In genomic region chr11:97145951-97146350, GRCm38 (mm10) we compare ENCODE assay signal across 19 mouse cellular contexts. TPM values are rescaled to one million over a fixed set of nuclear protein-coding genes. Genes with fewer than 3 reads are reported as not detected.
DNase-seq lines count a peak whose midpoint lies in the region; ATAC-seq and TF ChIP-seq lines count a peak whose summit lies in the region.
"Had no signal": no experiment of that assay in that cellular context is flagged by ENCODE, and none has a peak within 500 bp of the region (broad histone marks: within the 10 kb centered on the region; RNA-seq: fewer than 3 reads in every experiment).

No protein-coding gene starts in this region.

- TF ChIP-seq EP300 in lung, postnatal 0 days (IDR thresholded peaks at IDR 0.05): no peak
- TF ChIP-seq EP300 in stomach, postnatal 0 days (optimal IDR thresholded peaks at IDR 0.05): no peak

- no peak overlapping the region for H3K27ac ChIP-seq in lung, embryonic 14.5 days (ENCODE audit: low read depth)
- H3K27ac ChIP-seq in lung, postnatal 0 days (ENCODE audit: low read length): no peak overlapping the region
- H3K27ac ChIP-seq in stomach, postnatal 0 days (replicated peaks): 0 out of 2 replicates have a peak overlapping the region, but pooled peaks have one; percentile 24
- H3K27ac ChIP-seq: embryonic facial prominence, embryonic 12.5 days; forebrain, embryonic 10.5 days; forebrain, embryonic 15.5 days; gastrocnemius, adult 2 months; heart, embryonic 15.5 days; hindbrain, embryonic 12.5 days; layer of hippocampus, adult 2 months; left cerebral cortex, adult 2 months; liver, embryonic 13.5 days; midbrain, embryonic 12.5 days had no signal

- no peaks in the 10 kb centered on the region; the same call in 1 of the 2 replicates for H3K27me3 ChIP-seq in lung, embryonic 14.5 days (ENCODE audit: insufficient read depth, low read length)
- no peaks in the 10 kb centered on the region for H3K27me3 ChIP-seq in lung, postnatal 0 days (replicated peaks; ENCODE audit: insufficient read depth, low read length)
- H3K27me3 ChIP-seq in stomach, postnatal 0 days (ENCODE audit: control insufficient read depth, insufficient read depth, low read length): no peaks in the 10 kb centered on the region
- H3K27me3 ChIP-seq: forebrain, embryonic 15.5 days had no signal

- H3K9ac ChIP-seq in lung, embryonic 14.5 days: no peak overlapping the region
- H3K9ac ChIP-seq in lung, postnatal 0 days (replicated peaks; ENCODE audit: low read depth): no peak overlapping the region
- H3K9ac ChIP-seq in stomach, postnatal 0 days (ENCODE audit: low read length): no peak overlapping the region
- H3K9ac ChIP-seq: embryonic facial prominence, embryonic 12.5 days; forebrain, embryonic 15.5 days; heart, embryonic 15.5 days; hindbrain, embryonic 12.5 days; liver, embryonic 13.5 days; midbrain, embryonic 12.5 days had no signal

- WGBS in lung, embryonic 14.5 days: 44% methylated on average over 9 of the region's 9 CpGs
- 47% methylated on average over 9 of the region's 9 CpGs for WGBS in lung, postnatal 0 days
- 61% methylated on average over 9 of the region's 9 CpGs for WGBS in stomach, postnatal 0 days

- H3K36me3 ChIP-seq in lung, embryonic 14.5 days (ENCODE audit: insufficient read depth): peaks cover 46% of the 10 kb centered on the region
- H3K36me3 ChIP-seq in lung, postnatal 0 days (ENCODE audit: insufficient read depth, low read length): no peaks in the 10 kb centered on the region
- H3K36me3 ChIP-seq in stomach, postnatal 0 days (ENCODE audit: control insufficient read depth, insufficient read depth, low read length): no peaks in the 10 kb centered on the region
- H3K36me3 ChIP-seq: heart, embryonic 15.5 days had no signal

- TF ChIP-seq CTCF in lung, embryonic 14.5 days (IDR thresholded peaks at IDR 0.05; ENCODE audit: low read depth): no peak
- no peak for TF ChIP-seq CTCF in lung, postnatal 0 days (IDR thresholded peaks at IDR 0.05)
- TF ChIP-seq CTCF in stomach, postnatal 0 days (IDR thresholded peaks at IDR 0.05; ENCODE audit: low read depth): no peak

- no peak overlapping the region for H3K4me3 ChIP-seq in lung, embryonic 14.5 days (ENCODE audit: low read depth, low read length)
- no peak overlapping the region for H3K4me3 ChIP-seq in lung, postnatal 0 days (ENCODE audit: low read depth, low read length)
- no peak overlapping the region for H3K4me3 ChIP-seq in stomach, postnatal 0 days (ENCODE audit: low read depth, low read length)
- H3K4me3 ChIP-seq: embryonic facial prominence, embryonic 12.5 days; forebrain, embryonic 10.5 days; forebrain, embryonic 15.5 days; gastrocnemius, adult 2 months; hindbrain, embryonic 12.5 days; layer of hippocampus, adult 2 months; left cerebral cortex, adult 2 months; liver, embryonic 13.5 days; midbrain, embryonic 12.5 days; myocyte had no signal

- peaks cover 13% of the 10 kb centered on the region for H3K4me1 ChIP-seq in lung, embryonic 14.5 days (ENCODE audit: insufficient read depth)
- H3K4me1 ChIP-seq in lung, postnatal 0 days (ENCODE audit: insufficient read depth, low read depth, low read length): 0 out of 2 replicates have a peak, but pooled peaks cover 3% of the 10 kb centered on the region
- no peaks in the 10 kb centered on the region for H3K4me1 ChIP-seq in stomach, postnatal 0 days (replicated peaks; ENCODE audit: control insufficient read depth, insufficient read depth)

- H3K4me2 ChIP-seq in lung, embryonic 14.5 days: 0 out of 2 replicates have a peak overlapping the region, but pooled peaks have one; percentile 16
- no peak overlapping the region; the same call in 1 of the 2 replicates for H3K4me2 ChIP-seq in lung, postnatal 0 days (replicated peaks; ENCODE audit: low read depth, low read length)
- no peak overlapping the region for H3K4me2 ChIP-seq in stomach, postnatal 0 days (replicated peaks; ENCODE audit: low read depth)
- H3K4me2 ChIP-seq: embryonic facial prominence, embryonic 12.5 days; forebrain, embryonic 15.5 days; hindbrain, embryonic 12.5 days; liver, embryonic 13.5 days; midbrain, embryonic 12.5 days had no signal

- ATAC-seq in lung, embryonic 14.5 days (ENCODE audit: insufficient read depth): no peak
- no peak for ATAC-seq in lung, postnatal 0 days
- ATAC-seq in stomach, postnatal 0 days (ENCODE audit: low FRiP score, low TSS enrichment): no peak
- ATAC-seq: forebrain, embryonic 15.5 days had no signal

- intact Hi-C loops in heart, postnatal 14 days (cut with DNase I): loop anchor here (2.0 kb wide), 1 partner anchor 73 kb away; no protein-coding TSS in a partner anchor

- peak; percentile 89 for DNase-seq in heart, adult 11 months
- DNase-seq in heart, postnatal 14 days: no peak
- DNase-seq in lung, embryonic 14.5 days: no peak
- no peak for DNase-seq in lung, postnatal 0 days (ENCODE audit: low spot score)
- DNase-seq in induced T-regulatory cell, adult 2 months (ENCODE audit: low read depth): peak; percentile 60
- DNase-seq in stomach, postnatal 0 days (ENCODE audit: low spot score): no peak
- DNase-seq in adrenal gland, adult 8-10 months: no peak

- H3K9me3 ChIP-seq in lung, embryonic 14.5 days (ENCODE audit: low read depth, low read length): no peaks in the 10 kb centered on the region
- H3K9me3 ChIP-seq in lung, postnatal 0 days (ENCODE audit: low read length): no peaks in the 10 kb centered on the region
- no peaks in the 10 kb centered on the region for H3K9me3 ChIP-seq in stomach, postnatal 0 days (ENCODE audit: control insufficient read depth, low read length)
- H3K9me3 ChIP-seq: embryonic facial prominence, embryonic 12.5 days; forebrain, embryonic 10.5 days; forebrain, embryonic 15.5 days; heart, embryonic 15.5 days; hindbrain, embryonic 12.5 days; liver, embryonic 13.5 days; midbrain, embryonic 12.5 days had no signal

RNA-seq across cellular contexts. Expression of gene Tbkbp1, which starts 5.3 kb away (rescaled TPM):
- total RNA-seq in heart, postnatal 14 days (2021): 10 to 100 TPM; 13.4 to 15.8 TPM
- polyA plus RNA-seq in lung, embryonic 14.5 days (2014; fragmentation: Nextera tagmentation; extraction: Ambion mirVana): 9.4 and 10.8 TPM in 2 replicates
- 8.1 and 8.9 TPM in 2 replicates for polyA plus RNA-seq in lung, postnatal 0 days (2015; fragmentation: Nextera tagmentation; extraction: Ambion mirVana)
- 1.8 and 2.4 TPM in 2 replicates for polyA plus RNA-seq in stomach, postnatal 0 days (2015; fragmentation: Nextera tagmentation; extraction: Ambion mirVana)
- total RNA-seq in adrenal gland, adult 8-10 months (2022): 10 to 100 TPM in 3 of 4 experiments, 1 to 10 TPM in 1; 9.5 to 13.8 (median 11.6) TPM

RNA-seq across cellular contexts. Expression of gene Tbx21, which starts 30.8 kb away (rescaled TPM):
- total RNA-seq in heart, postnatal 14 days (2021): under 1 TPM in 1 of 2 experiments, not detected in 1; 0.12 TPM
- not detected in 2 replicates for polyA plus RNA-seq in lung, embryonic 14.5 days (2014; fragmentation: Nextera tagmentation; extraction: Ambion mirVana)
- polyA plus RNA-seq in lung, postnatal 0 days (2015; fragmentation: Nextera tagmentation; extraction: Ambion mirVana): 0.12 and 0.13 TPM in 2 replicates
- polyA plus RNA-seq in stomach, postnatal 0 days (2015; fragmentation: Nextera tagmentation; extraction: Ambion mirVana): 0.05 and 0.10 TPM in 2 replicates
- total RNA-seq in adrenal gland, adult 8-10 months (2022): under 1 TPM; 0.31 to 0.51 (median 0.48) TPM
- total RNA-seq: heart, postnatal 36 days had no signal
- polyA plus RNA-seq: liver, embryonic 13.5 days; myocyte had no signal

RNA-seq across cellular contexts. Expression of gene Kpnb1, which starts 41.7 kb away (rescaled TPM):
- 10 to 100 TPM; 86.3 to 94.8 TPM for total RNA-seq in heart, postnatal 14 days (2021)
- polyA plus RNA-seq in lung, embryonic 14.5 days (2014; fragmentation: Nextera tagmentation; extraction: Ambion mirVana): 81.2 and 83.4 TPM in 2 replicates
- polyA plus RNA-seq in lung, postnatal 0 days (2015; fragmentation: Nextera tagmentation; extraction: Ambion mirVana): 17.0 and 20.3 TPM in 2 replicates
- 18.5 and 19.2 TPM in 2 replicates for polyA plus RNA-seq in stomach, postnatal 0 days (2015; fragmentation: Nextera tagmentation; extraction: Ambion mirVana)
- 100 to 1,000 TPM; 115 to 133 (median 124) TPM for total RNA-seq in adrenal gland, adult 8-10 months (2022)

Comparison
In these comparisons a context has a peak if more than half of its experiments do, and no peak if none do; other contexts are left out.
1. DNase-seq: peak in heart, adult 11 months (single experiment) and induced T-regulatory cell, adult 2 months (single experiment); none in heart, postnatal 14 days (0 of 2), lung, embryonic 14.5 days (single experiment), lung, postnatal 0 days (single experiment), stomach, postnatal 0 days (single experiment) and adrenal gland, adult 8-10 months (single experiment).